Mouse (Mus musculus) neural tube, embryonic 14.5 days (tissue): ENCODE measurements around the gene Cltc. TPM values are rescaled to one million over a fixed set of nuclear protein-coding genes. Genes with fewer than 3 reads are reported as not detected.

Experiments
- ATAC-seq: fragments of 200-750 bp; cut with Nextera tagmentation; 2 replicates; pipeline ENCODE4 v1.8.0; 2017; ENCODE audit warnings: low read depth, mild to moderate bottlenecking, moderate TSS enrichment, moderate library complexity
- H3K27ac ChIP-seq: fragments of 300-500 bp; sonication (generic); 2 replicates; pipeline ENCODE4 v1.5.1; 2014; ENCODE audit warnings: low read depth, mild to moderate bottlenecking, control low read depth, low read length, moderate library complexity, mixed read lengths
- H3K27me3 ChIP-seq: fragments of 300-500 bp; sonication (generic); 2 replicates; pipeline ENCODE4 v1.6.1; 2014; ENCODE audit warnings: low read length; ENCODE audit not compliant: control insufficient read depth, insufficient read depth
- H3K36me3 ChIP-seq: fragments of 300-500 bp; sonication (generic); 2 replicates; pipeline ENCODE4 v1.6.1; 2014; ENCODE audit warnings: low read length, mixed read lengths; ENCODE audit not compliant: control insufficient read depth, insufficient read depth
- H3K4me1 ChIP-seq: fragments of 300-500 bp; sonication (generic); 2 replicates; pipeline ENCODE4 v1.6.1; 2014; ENCODE audit warnings: low read length; ENCODE audit not compliant: control insufficient read depth, insufficient read depth
- H3K4me2 ChIP-seq: fragments of 300-500 bp; sonication (generic); 2 replicates; pipeline ENCODE4 v1.6.1; 2014; ENCODE audit warnings: mild to moderate bottlenecking, low read depth, low read length, control low read depth
- H3K4me3 ChIP-seq: fragments of 300-500 bp; sonication (generic); 2 replicates; pipeline ENCODE4 v1.5.1; 2014; ENCODE audit warnings: low read depth, low read length, control low read depth, mixed read lengths
- H3K9ac ChIP-seq: fragments of 300-500 bp; sonication (generic); replicated peaks from 2 replicates; pipeline ENCODE4 v1.6.1; 2014; ENCODE audit warnings: low read depth, mild to moderate bottlenecking, control low read depth, low read length, mixed read lengths
- H3K9me3 ChIP-seq: fragments of 300-500 bp; sonication (generic); 2 replicates; pipeline ENCODE4 v1.6.1; 2016; ENCODE audit warnings: low read length; ENCODE audit not compliant: control insufficient read depth
- WGBS: fragments of 180-500 bp; shearing (Covaris S2); extraction: QIAGEN DNeasy Blood & Tissue Kit; methylation state at CpG from one replicate; pipeline ENCODE4 v1.1.7; 2014; 5-methylcytosine and 5-hydroxymethylcytosine counted together
- polyA plus RNA-seq: library from polyadenylated mRNA; unstranded; fragments of >200 nt; fragmentation: Nextera tagmentation; extraction: Ambion mirVana; gene quantifications from 2 replicates; pipeline ENCODE4 v1.2.1, GENCODE M21; 2014

Gene Cltc
- polyA plus RNA-seq, 1 experiment from 2014 or later: 208 TPM

GRCm38 (mm10) chr11:86681423-86681822 lies 75.9 kb downstream of the Cltc start:
- Histone ChIP-seq H3K9me3 (no peaks in the 10 kb centered on the region), H3K27me3 (no peaks in the 10 kb centered on the region), H3K27ac (no peak overlapping the region), H3K9ac (no peak overlapping the region), H3K36me3 (no peaks in the 10 kb centered on the region), H3K4me1 (peaks cover 24% of the 10 kb centered on the region), H3K4me3 (no peak overlapping the region), H3K4me2 (no peak overlapping the region)
- whole genome bisulfite sequencing: 96% methylated on average over 3 of the region's 3 CpGs
- ATAC-seq: no peak

DNA sequence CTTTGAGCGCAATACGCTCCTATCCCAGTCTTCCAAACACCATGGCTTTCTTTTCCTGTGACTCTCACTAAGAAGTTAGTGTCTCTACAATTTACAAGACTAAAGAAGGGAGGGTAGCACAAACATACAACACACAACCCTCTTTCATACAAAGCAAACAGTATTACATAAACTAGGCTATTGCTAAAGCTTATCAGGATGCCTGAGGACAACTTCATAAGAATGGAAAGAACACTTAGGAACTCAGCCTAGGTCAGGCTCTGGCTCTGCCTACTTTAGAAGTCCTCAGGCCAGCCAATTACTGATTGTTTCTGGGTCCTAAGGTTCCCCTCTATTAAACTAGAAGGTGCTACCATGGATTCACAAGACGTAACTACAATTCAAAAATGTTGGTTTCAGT lies 76.6 kb downstream of the Cltc start:
- H3K4me2 ChIP-seq: no peak overlapping the region
- WGBS: 96% methylated on average over 3 of the region's 3 CpGs
- ATAC-seq: no peak

DNA sequence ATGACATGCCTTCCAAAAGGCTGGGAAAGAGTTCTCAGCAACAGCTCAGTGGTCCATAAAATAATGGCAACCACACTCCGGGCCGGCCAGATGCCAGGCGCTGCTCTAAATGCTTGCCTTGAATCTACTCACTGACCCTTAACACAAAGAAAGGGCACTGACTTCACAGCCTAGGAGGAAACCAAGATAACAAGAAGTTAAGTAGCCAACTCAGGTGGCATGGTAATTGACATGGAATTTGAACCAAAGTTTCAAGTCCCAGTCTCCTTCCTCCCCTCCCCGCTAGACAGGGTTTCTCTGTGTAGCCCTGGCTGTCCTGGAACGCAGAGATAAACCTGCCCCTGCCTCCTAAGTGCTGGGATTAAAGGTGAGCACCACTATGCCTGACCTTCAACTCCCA lies 78.4 kb downstream of the Cltc start:
- Histone ChIP-seq H3K36me3 (no peaks in the 10 kb centered on the region), H3K4me3 (no peak overlapping the region), H3K27me3 (no peaks in the 10 kb centered on the region), H3K9ac (no peak overlapping the region), H3K4me2 (no peak overlapping the region), H3K4me1 (peaks cover 12% of the 10 kb centered on the region), H3K9me3 (no peaks in the 10 kb centered on the region), H3K27ac (no peak overlapping the region)
- ATAC-seq: no peak
- 68% methylated on average over 5 of the region's 5 CpGs for WGBS

More for the DNA sequence above, 76.6 kb downstream of the Cltc start:
- Histone ChIP-seq H3K4me1 (peaks cover 24% of the 10 kb centered on the region), H3K27ac (no peak overlapping the region), H3K4me3 (no peak overlapping the region), H3K36me3 (no peaks in the 10 kb centered on the region), H3K9ac (no peak overlapping the region), H3K9me3 (no peaks in the 10 kb centered on the region), H3K27me3 (no peaks in the 10 kb centered on the region)

DNA sequence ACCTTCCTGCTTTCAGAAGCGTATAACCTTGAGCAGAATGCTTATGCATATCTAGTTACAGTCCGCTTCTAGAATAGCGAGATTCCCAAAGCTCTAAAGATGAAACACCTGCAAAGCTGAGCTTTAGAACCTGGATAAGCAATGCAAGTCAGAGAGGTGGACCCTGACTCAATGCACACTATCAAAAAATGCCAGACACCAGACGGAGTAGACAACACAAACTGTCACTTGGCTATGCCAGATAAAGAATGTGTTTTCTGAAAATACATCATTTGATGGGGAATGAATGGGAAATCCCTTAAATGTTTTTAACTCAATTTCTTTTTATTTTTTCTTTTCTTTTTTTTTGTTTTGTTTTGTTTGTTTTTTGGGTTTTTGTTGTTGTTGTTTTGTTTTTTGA lies 81.8 kb downstream of the Cltc start:
- H3K27ac ChIP-seq: no peak overlapping the region
- H3K9me3 ChIP-seq: no peaks in the 10 kb centered on the region
- no peak overlapping the region for H3K9ac ChIP-seq
- no peak overlapping the region for H3K4me3 ChIP-seq
- H3K36me3 ChIP-seq: no peaks in the 10 kb centered on the region
- ATAC-seq: no peak
- no peaks in the 10 kb centered on the region for H3K4me1 ChIP-seq
- no peaks in the 10 kb centered on the region for H3K27me3 ChIP-seq
- H3K4me2 ChIP-seq: no peak overlapping the region
- 97% methylated on average over 4 of the region's 4 CpGs for WGBS

GRCm38 (mm10) chr11:86672772-86673171 lies 84.6 kb downstream of the Cltc start:
- H3K4me1 ChIP-seq: no peaks in the 10 kb centered on the region
- H3K36me3 ChIP-seq: no peaks in the 10 kb centered on the region
- WGBS: 84% methylated on average over 3 of the region's 3 CpGs
- no peaks in the 10 kb centered on the region for H3K27me3 ChIP-seq
- H3K4me3 ChIP-seq: no peak overlapping the region
- no peak for ATAC-seq
- H3K27ac ChIP-seq: no peak overlapping the region
- no peaks in the 10 kb centered on the region for H3K9me3 ChIP-seq
- H3K9ac ChIP-seq: no peak overlapping the region
- H3K4me2 ChIP-seq: no peak overlapping the region

DNA sequence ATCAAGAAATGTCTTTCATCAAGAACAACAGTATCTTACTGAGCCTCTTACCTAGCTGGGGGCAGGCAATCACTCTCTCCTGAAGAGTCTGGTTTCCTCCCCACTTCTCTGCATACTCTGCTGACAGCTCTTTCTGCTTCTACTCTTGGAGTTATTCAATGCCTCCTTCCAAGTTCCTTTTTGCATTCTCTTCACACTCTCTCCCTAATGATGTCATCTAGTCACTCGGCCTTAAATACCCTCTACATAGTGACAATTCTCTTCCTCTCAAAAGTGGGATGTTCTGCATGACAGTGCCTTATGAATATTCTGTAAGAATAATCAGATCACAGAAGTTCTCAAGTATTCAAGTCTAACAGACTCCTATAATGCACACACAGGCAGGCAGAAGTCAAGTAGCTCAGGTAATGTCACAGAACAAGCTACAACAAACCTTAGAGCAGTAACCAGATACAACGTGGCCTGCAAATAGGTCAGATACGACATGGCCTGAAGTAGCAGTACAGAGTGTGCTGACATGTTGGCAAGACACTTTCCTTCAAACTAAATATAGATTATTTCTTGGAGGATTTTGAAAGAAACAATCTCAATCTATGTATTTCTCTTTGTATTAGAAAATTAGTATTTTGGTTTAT lies 86.2 kb downstream of the Cltc start:
- 77% methylated on average over 3 of the region's 3 CpGs for WGBS
- Histone ChIP-seq H3K9ac (no peak overlapping the region), H3K4me1 (no peaks in the 10 kb centered on the region), H3K27ac (no peak overlapping the region), H3K4me2 (no peak overlapping the region), H3K27me3 (no peaks in the 10 kb centered on the region), H3K9me3 (no peaks in the 10 kb centered on the region), H3K36me3 (no peaks in the 10 kb centered on the region), H3K4me3 (no peak overlapping the region)
- ATAC-seq: no peak

- no peaks in the 10 kb centered on the region for H3K4me1 ChIP-seq
- 89% methylated on average over 3 of the region's 3 CpGs for WGBS
These were observed 89.2 kb downstream of the Cltc start for GRCm38 (mm10) chr11:86668169-86668568.

DNA sequence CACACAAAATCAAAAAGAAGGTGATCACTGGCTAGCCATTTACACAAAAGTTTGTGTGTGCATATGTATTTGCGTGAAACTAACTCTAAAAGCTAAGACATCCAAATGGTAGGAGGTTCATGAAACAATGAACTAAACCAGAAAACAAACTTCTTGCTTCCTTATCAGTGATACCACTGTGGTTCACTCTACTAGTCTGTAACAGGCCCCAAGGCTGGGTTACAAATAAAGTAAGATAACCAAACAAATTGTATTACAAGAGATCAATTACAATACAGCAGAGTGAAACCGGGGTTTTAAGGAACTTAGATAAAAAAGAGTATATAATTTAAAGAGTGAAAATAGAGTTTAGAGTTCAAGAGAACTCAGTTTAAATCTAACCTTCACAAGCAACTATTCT lies 89.8 kb downstream of the Cltc start:
- H3K9me3 ChIP-seq: no peaks in the 10 kb centered on the region

More at GRCm38 (mm10) chr11:86668169-86668568, 89.2 kb downstream of the Cltc start:
- Histone ChIP-seq H3K27me3 (no peaks in the 10 kb centered on the region), H3K4me2 (no peak overlapping the region), H3K36me3 (peaks cover 9% of the 10 kb centered on the region; the same call in 1 of the 2 replicates), H3K9me3 (no peaks in the 10 kb centered on the region), H3K27ac (no peak overlapping the region), H3K4me3 (no peak overlapping the region), H3K9ac (no peak overlapping the region)
- no peak for ATAC-seq

GRCm38 (mm10) chr11:86664406-86664805 lies 93.0 kb downstream of the Cltc start:
- H3K4me2 ChIP-seq: no peak overlapping the region
- H3K4me3 ChIP-seq: no peak overlapping the region
- no peaks in the 10 kb centered on the region for H3K27me3 ChIP-seq
- no peaks in the 10 kb centered on the region for H3K4me1 ChIP-seq
- H3K9me3 ChIP-seq: no peaks in the 10 kb centered on the region
- ATAC-seq: no peak
- H3K9ac ChIP-seq: no peak overlapping the region
- 94% methylated on average over 3 of the region's 3 CpGs for WGBS
- peaks cover 14% of the 10 kb centered on the region; the same call in 1 of the 2 replicates for H3K36me3 ChIP-seq
- no peak overlapping the region for H3K27ac ChIP-seq

More for the DNA sequence above, 89.8 kb downstream of the Cltc start:
- Histone ChIP-seq H3K4me3 (no peak overlapping the region), H3K27ac (no peak overlapping the region), H3K4me2 (no peak overlapping the region), H3K4me1 (no peaks in the 10 kb centered on the region), H3K36me3 (peaks cover 11% of the 10 kb centered on the region; the same call in 1 of the 2 replicates), H3K9ac (no peak overlapping the region), H3K27me3 (no peaks in the 10 kb centered on the region)
- ATAC-seq: no peak
- WGBS: 95% methylated on average over 2 of the region's 2 CpGs
